Mouse (Mus musculus) small intestine, adult 2 months (tissue): ENCODE data around the gene Dbf4. TPM values are rescaled to one million over a fixed set of nuclear protein-coding genes. Genes with fewer than 3 reads are reported as not detected.
A peak's percentile ranks its signal among the peaks of the same experiment; 100 is the strongest.

Experiments used
- H3K27ac ChIP-seq: fragments of 200-500 bp; 2 replicates; pipeline ENCODE4 v1.5.1; 2012; ENCODE audit warnings: low read depth, low read length, control low read depth, inconsistent platforms; ENCODE audit not compliant: insufficient read depth
- H3K27me3 ChIP-seq: fragments of 200-500 bp; 2 replicates; pipeline ENCODE4 v1.6.1; 2012; ENCODE audit warnings: mild to moderate bottlenecking, moderate library complexity, low read length, inconsistent platforms; ENCODE audit not compliant: control insufficient read depth, insufficient read depth
- H3K36me3 ChIP-seq: fragments of 200-500 bp; 2 replicates; pipeline ENCODE4 v1.6.1; 2012; ENCODE audit warnings: mild to moderate bottlenecking, low read length, control low read depth, inconsistent platforms; ENCODE audit not compliant: control insufficient read depth, insufficient read depth
- H3K4me1 ChIP-seq: fragments of 200-500 bp; 2 replicates; pipeline ENCODE4 v1.6.1; 2012; ENCODE audit warnings: low read length, inconsistent platforms, mixed read lengths; ENCODE audit not compliant: control insufficient read depth, insufficient read depth, insufficient read length
- H3K4me3 ChIP-seq: fragments of 200-500 bp; 2 replicates; pipeline ENCODE4 v1.5.1; 2012; ENCODE audit warnings: low read depth, mild to moderate bottlenecking, control low read depth, inconsistent platforms, low read length, moderate library complexity
- CTCF ChIP-seq: fragments of 200-500 bp; IDR thresholded peaks from 2 replicates; pipeline ENCODE4 v1.5.1; 2012; ENCODE audit warnings: low read depth, mild to moderate bottlenecking, control low read depth, inconsistent platforms, low read length, moderate library complexity, mixed read lengths; ENCODE audit not compliant: insufficient replicate concordance, insufficient read length; ENCODE audit errors: extremely low read depth
- POLR2A ChIP-seq: fragments of 200-500 bp; IDR thresholded peaks from 2 replicates; pipeline ENCODE4 v1.6.1; 2012; ENCODE audit warnings: low read depth, mild to moderate bottlenecking, control low read depth, inconsistent platforms, low read length, moderate library complexity
- WGBS: fragments of 180-500 bp; shearing (Covaris S2); methylation state at CpG from one replicate; pipeline ENCODE4 v1.1.7; 2018; 5-methylcytosine and 5-hydroxymethylcytosine counted together
- polyA plus RNA-seq: library from polyadenylated mRNA; depleted of rRNA; stranded (reverse); fragments of >200 nt; gene quantifications from 2 replicates; pipeline ENCODE4 v1.2.3, GENCODE M21; 2012

The Dbf4 gene
- polyA plus RNA-seq, 1 experiment: 3.7 TPM

DNA sequence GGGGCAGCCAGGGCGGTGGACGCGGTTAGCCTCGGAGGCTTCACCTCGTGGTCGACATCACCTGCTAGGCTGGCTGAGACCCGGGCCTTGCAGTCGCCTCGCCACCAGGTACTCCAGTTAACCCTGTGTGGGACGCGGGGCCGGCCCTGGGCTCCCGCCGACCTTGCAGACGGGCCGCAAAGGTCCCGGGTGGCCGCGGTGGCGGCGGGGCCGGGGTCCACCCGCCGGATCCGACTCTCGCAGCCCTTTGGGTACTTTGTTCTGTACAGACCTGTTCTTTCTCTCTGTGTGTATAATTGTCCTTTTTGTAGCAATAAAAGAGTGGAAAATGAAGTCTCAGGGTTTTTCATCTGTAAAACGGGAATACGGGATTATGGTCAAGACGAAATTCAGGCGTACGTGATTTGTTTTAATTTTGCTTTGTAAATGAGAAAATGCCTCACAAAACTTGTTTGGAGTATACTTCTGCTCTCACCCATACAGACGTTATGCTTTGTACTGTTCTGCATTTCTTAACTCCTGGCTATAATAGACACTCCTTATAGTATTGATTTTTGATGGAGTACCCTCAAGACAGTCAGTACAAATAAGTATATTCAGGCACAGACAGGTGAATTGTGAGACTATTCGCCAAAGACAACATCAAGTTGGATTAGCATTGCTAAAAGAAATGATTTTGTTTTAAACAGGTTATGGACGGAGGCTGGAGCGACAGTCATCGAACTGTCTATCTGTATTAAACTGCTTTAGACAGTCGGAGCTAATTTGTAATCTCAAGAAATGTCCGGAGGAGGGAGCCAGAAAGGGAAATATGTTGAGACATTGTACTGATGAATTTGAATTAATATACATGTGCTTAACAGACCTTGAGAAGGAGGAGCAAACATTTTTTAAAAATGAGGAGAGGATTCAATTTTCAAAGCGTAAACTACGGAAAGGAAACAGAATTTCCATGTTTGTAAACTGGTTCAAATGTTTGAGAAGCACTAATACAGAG is 714 bp upstream of the Dbf4 start:
- 2% methylated on average over 40 of the region's 40 CpGs for WGBS
- Histone ChIP-seq H3K4me3 (peak overlapping the region; percentile 99), H3K27me3 (no peaks in the 10 kb centered on the region), H3K4me1 (peaks cover 2% of the 10 kb centered on the region; the same call in 1 of the 2 replicates), H3K36me3 (peaks cover 5% of the 10 kb centered on the region; the same call in 1 of the 2 replicates), H3K27ac (no peak overlapping the region)
- no peak for TF ChIP-seq POLR2A

DNA sequence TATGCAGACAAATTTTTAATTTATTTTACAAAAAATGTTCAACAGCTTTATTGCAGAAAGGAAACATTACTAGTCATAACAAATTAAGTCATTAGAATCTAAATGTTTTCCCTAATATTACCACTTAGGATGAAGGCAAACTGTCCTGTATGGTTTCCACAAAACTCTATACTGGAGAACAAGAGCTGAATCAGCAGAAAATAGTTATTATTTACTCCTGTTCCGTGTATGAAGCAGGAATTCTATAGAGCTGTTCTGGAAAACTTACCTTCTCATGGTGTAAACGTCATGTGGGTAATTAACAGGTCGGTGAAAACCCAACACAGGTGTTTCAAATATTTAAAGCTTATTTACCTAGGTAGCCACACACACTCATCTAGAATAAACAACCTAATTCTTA is 1.1 kb downstream of the Dbf4 start:
- Histone ChIP-seq H3K4me1 (peaks cover 2% of the 10 kb centered on the region; the same call in 1 of the 2 replicates), H3K27ac (no peak overlapping the region), H3K27me3 (no peaks in the 10 kb centered on the region), H3K4me3 (no peak overlapping the region), H3K36me3 (peaks cover 9% of the 10 kb centered on the region; the same call in 1 of the 2 replicates)
- TF ChIP-seq CTCF: no peak
- TF ChIP-seq POLR2A: no peak
- 9% methylated on average over 3 of the region's 3 CpGs for WGBS

GRCm38 (mm10) chr5:8417443-8417842 is 5.1 kb downstream of the Dbf4 start:
- 51% methylated on average over 1 of the region's 1 CpGs for WGBS

GRCm38 (mm10) chr5:8416683-8417413 is 5.7 kb downstream of the Dbf4 start:
- TF ChIP-seq POLR2A: no peak
- TF ChIP-seq CTCF: no peak
- Histone ChIP-seq H3K4me3 (no peak overlapping the region), H3K36me3 (peaks cover 12% of the 10 kb centered on the region; the same call in 1 of the 2 replicates), H3K4me1 (no peaks in the 10 kb centered on the region), H3K27ac (no peak overlapping the region), H3K27me3 (no peaks in the 10 kb centered on the region)
- WGBS: 94% methylated on average over 3 of the region's 3 CpGs

More at GRCm38 (mm10) chr5:8417443-8417842, 5.1 kb downstream of the Dbf4 start:
- no peak for TF ChIP-seq POLR2A
- TF ChIP-seq CTCF: no peak
- H3K36me3 ChIP-seq: peaks cover 10% of the 10 kb centered on the region; the same call in 1 of the 2 replicates
- no peaks in the 10 kb centered on the region for H3K27me3 ChIP-seq
- H3K4me1 ChIP-seq: no peaks in the 10 kb centered on the region
- no peak overlapping the region for H3K4me3 ChIP-seq
- H3K27ac ChIP-seq: no peak overlapping the region

GRCm38 (mm10) chr5:8408746-8409145 is 13.8 kb downstream of the Dbf4 start:
- TF ChIP-seq POLR2A: no peak
- TF ChIP-seq CTCF: no peak
- Histone ChIP-seq H3K27ac (no peak overlapping the region), H3K4me1 (no peaks in the 10 kb centered on the region), H3K27me3 (no peaks in the 10 kb centered on the region), H3K4me3 (no peak overlapping the region), H3K36me3 (peaks cover 22% of the 10 kb centered on the region)
- 83% methylated on average over 4 of the region's 4 CpGs for WGBS

DNA sequence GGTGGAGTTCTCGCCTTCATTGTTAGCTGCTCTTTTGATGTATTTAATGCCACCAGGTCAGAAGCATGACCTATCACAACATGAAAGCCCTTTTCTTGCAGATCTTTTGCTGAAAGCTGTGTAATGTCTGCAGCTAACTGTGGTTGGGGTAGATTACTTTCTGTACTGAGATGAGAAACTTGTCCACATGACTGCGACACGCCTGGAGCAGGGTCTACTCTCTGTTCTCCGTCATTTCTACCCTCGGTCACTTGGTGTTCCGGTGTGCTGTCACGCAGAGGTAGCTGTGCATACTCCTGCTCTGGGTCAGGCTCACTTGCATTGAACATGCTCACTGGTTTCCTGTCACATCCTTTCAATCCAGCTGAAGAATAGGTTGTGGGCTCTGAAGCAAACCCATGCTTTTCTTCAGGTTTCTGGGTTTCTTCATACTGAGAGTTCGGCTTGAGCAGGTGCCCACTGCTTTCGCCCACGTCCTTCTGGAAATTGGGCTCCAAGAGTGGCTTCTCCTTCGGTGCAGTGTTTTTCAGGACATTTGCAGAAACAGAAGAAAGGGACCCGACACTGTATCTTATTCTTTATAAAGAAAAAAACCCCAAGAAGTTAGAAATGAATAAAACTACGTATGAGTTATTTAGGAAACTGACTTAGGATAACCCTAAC is 24.8 kb downstream of the Dbf4 start:
- H3K27ac ChIP-seq: no peak overlapping the region
- TF ChIP-seq CTCF (no peak), POLR2A (no peak)
- H3K27me3 ChIP-seq: no peaks in the 10 kb centered on the region
- no peak overlapping the region for H3K4me3 ChIP-seq
- 95% methylated on average over 13 of the region's 13 CpGs for WGBS
- peaks cover 18% of the 10 kb centered on the region for H3K36me3 ChIP-seq
- no peaks in the 10 kb centered on the region for H3K4me1 ChIP-seq
